Mouse (Mus musculus): ENCODE results near the gene Gbgt1. TPM values are rescaled to one million over a fixed set of nuclear protein-coding genes. Genes with fewer than 3 reads are reported as not detected.

Gene Gbgt1
- polyA plus RNA-seq, 1 experiment = not detected

DNA sequence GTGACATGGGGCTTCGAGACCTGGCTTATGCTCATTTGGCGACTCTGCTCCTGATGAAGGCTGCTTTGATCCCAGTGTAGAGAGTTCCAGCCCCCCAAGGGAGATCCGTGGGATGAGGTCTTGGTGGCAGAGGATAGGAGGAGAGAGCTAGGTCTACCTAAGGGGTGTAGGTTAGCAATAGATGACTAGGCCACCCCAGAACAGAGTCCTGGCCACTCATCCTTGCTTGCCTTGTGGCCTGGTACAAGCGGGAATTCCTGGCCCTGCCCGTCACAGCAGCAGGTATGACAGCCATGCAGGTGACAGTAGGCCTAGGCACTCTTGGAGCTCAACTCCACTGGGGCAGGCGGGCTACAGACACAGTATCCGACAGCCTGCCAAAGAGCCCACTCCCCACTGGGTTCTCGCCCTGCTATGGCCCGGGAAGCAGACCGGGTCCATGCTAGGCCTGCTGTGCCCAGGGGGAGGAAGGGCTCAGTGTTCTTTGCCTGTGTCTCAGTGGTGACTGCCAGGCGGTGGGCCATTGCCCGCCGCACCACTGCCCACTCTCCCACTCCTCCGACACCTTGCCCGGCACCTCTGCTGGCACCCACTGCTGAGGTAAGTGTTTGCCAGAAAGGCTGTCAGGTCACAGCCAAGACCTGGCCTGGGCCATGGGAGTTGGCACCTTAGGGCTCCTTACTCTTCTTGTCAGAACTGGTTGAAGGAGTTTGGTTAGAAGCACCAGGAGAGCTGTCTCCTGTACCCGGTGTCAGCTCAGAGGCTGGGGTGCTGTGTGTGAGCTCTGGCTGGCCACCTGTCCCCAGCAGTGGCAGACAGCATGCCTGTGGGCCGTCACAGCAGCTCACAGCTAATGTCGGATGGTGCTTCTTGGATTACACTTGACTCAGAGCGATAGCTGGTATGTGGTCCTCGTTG is 31.0 kb downstream of the Gbgt1 start:
- H3K79me2 ChIP-seq (ENCODE audit: control insufficient read depth, insufficient read depth) = no peaks in the 10 kb centered on the region
- no peak overlapping the region for H3ac ChIP-seq (ENCODE audit: control insufficient read depth, insufficient read length)
- no peak overlapping the region for H3K4me3 ChIP-seq
- H3K4me2 ChIP-seq (ENCODE audit: low read depth) = peak overlapping the region; percentile 26
- H3K36me3 ChIP-seq (ENCODE audit: control insufficient read depth, insufficient read depth) = no peaks in the 10 kb centered on the region
- H3K27me3 ChIP-seq (ENCODE audit: control insufficient read depth, insufficient read depth, insufficient read length) = no peaks in the 10 kb centered on the region
- no peak for TF ChIP-seq SRF (IDR thresholded peaks at IDR 0.05; ENCODE audit: control insufficient read depth, insufficient read length, low read depth)
- peak in 2 of 3 experiments; percentile 93 to 99 for TF ChIP-seq MYOD1 (IDR thresholded peaks at IDR 0.05; ENCODE audit: control insufficient read depth in 1 of 3, insufficient read length in 2 of 3, low read depth in 2 of 3)
- TF ChIP-seq TCF12 (IDR thresholded peaks at IDR 0.05; ENCODE audit: insufficient read depth, poor library complexity, severe bottlenecking) = no peak
- peak; percentile 5 to 95 (median 88) for TF ChIP-seq MYOG (IDR thresholded peaks at IDR 0.05; ENCODE audit: control insufficient read depth in 1 of 3, insufficient read depth in 1 of 3, insufficient read length in 2 of 3, low read depth in 2 of 3)
- TF ChIP-seq TCF3 (IDR thresholded peaks at IDR 0.05; ENCODE audit: insufficient read length, low read depth) = peak; percentile 55
- TF ChIP-seq POLR2A (IDR thresholded peaks at IDR 0.05; ENCODE audit: insufficient read length, low read depth) = no peak
- no peak for TF ChIP-seq REST (IDR thresholded peaks at IDR 0.05; ENCODE audit: insufficient read depth, insufficient read length)
- no peak for TF ChIP-seq E2F4 (IDR thresholded peaks at IDR 0.05; ENCODE audit: insufficient read depth)
- no peak for TF ChIP-seq CEBPB (IDR thresholded peaks at IDR 0.05; ENCODE audit: insufficient read depth, poor library complexity, severe bottlenecking)
- TF ChIP-seq USF1 (IDR thresholded peaks at IDR 0.05; ENCODE audit: low read depth) = no peak
- no peak for TF ChIP-seq POLR2AphosphoS2 (IDR thresholded peaks at IDR 0.05; ENCODE audit: insufficient read length, low read depth)

DNA sequence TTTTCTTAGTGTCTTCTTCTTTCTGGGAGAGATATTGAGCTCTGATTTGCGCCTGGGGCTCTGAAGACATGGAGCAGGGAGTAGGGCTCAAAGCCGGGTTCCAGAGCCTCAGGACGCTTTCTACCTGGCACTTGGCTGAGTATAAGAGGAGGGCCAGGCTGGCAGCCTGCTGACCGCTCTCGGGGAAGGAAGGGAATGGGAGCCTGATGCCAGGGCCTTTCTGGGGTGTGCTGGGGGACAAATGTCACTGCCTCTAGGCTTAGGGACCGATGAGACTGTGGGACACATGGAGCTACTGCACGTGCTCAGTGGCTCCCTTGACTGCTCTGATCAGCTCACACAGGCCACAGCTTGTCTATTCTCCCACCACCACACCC is 31.7 kb downstream of the Gbgt1 start:
- Histone ChIP-seq H3K36me3 (ENCODE audit: control insufficient read depth, insufficient read depth) (no peaks in the 10 kb centered on the region), H3K4me2 (ENCODE audit: low read depth) (no peak overlapping the region), H3K4me3 (no peak overlapping the region), H3K79me2 (ENCODE audit: control insufficient read depth, insufficient read depth) (no peaks in the 10 kb centered on the region), H3K27me3 (ENCODE audit: control insufficient read depth, insufficient read depth, insufficient read length) (no peaks in the 10 kb centered on the region), H3ac (ENCODE audit: control insufficient read depth, insufficient read length) (no peak overlapping the region)
- no peak for TF ChIP-seq SRF (IDR thresholded peaks at IDR 0.05; ENCODE audit: control insufficient read depth, insufficient read length, low read depth)
- TF ChIP-seq MYOD1 (IDR thresholded peaks at IDR 0.05; ENCODE audit: control insufficient read depth in 1 of 3, insufficient read length in 2 of 3, low read depth in 2 of 3) = no peak
- TF ChIP-seq MAX (IDR thresholded peaks at IDR 0.05; ENCODE audit: low read depth) = no peak
- no peak for TF ChIP-seq REST (IDR thresholded peaks at IDR 0.05; ENCODE audit: insufficient read depth, insufficient read length)
- no peak for TF ChIP-seq E2F4 (IDR thresholded peaks at IDR 0.05; ENCODE audit: insufficient read depth)
- no peak for TF ChIP-seq USF1 (IDR thresholded peaks at IDR 0.05; ENCODE audit: low read depth)
- no peak for TF ChIP-seq TCF12 (IDR thresholded peaks at IDR 0.05; ENCODE audit: insufficient read depth, poor library complexity, severe bottlenecking)
- TF ChIP-seq MYOG (IDR thresholded peaks at IDR 0.05; ENCODE audit: control insufficient read depth in 1 of 3, insufficient read depth in 1 of 3, insufficient read length in 2 of 3, low read depth in 2 of 3) = no peak
- TF ChIP-seq TCF3 (IDR thresholded peaks at IDR 0.05; ENCODE audit: insufficient read length, low read depth) = no peak
- TF ChIP-seq CEBPB (IDR thresholded peaks at IDR 0.05; ENCODE audit: insufficient read depth, poor library complexity, severe bottlenecking) = no peak
- TF ChIP-seq POLR2AphosphoS2 (IDR thresholded peaks at IDR 0.05; ENCODE audit: insufficient read length, low read depth) = no peak
- no peak for TF ChIP-seq POLR2A (IDR thresholded peaks at IDR 0.05; ENCODE audit: insufficient read length, low read depth)

DNA sequence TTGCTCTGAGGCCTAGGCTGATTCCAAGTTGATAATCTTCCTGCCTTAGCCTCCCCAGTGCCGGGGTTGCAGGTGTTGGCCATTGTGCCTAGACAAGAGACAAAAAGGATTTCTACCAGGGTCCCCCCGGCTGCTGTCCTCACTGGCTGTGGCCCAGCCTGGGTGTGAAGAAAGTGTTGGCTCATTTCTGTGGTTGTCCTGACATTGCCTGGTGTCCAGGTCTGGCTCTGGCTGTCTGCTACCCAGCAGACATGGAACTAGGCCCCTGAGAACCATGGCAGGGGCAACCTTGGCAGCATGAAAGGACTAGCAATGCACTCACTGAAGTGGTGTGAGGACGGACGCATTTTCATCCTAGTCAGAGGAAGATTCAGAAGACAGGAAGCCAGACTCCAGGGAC is 33.2 kb downstream of the Gbgt1 start:
- H3K27me3 ChIP-seq (ENCODE audit: control insufficient read depth, insufficient read depth, insufficient read length) = no peaks in the 10 kb centered on the region
- H3K4me3 ChIP-seq = no peak overlapping the region
- H3K79me2 ChIP-seq (ENCODE audit: control insufficient read depth, insufficient read depth) = no peaks in the 10 kb centered on the region
- TF ChIP-seq MYOG (IDR thresholded peaks at IDR 0.05; ENCODE audit: control insufficient read depth in 1 of 3, insufficient read depth in 1 of 3, insufficient read length in 2 of 3, low read depth in 2 of 3) = no peak
- TF ChIP-seq CEBPB (IDR thresholded peaks at IDR 0.05; ENCODE audit: insufficient read depth, poor library complexity, severe bottlenecking) = no peak
- TF ChIP-seq SRF (IDR thresholded peaks at IDR 0.05; ENCODE audit: control insufficient read depth, insufficient read length, low read depth) = no peak
- no peak for TF ChIP-seq E2F4 (IDR thresholded peaks at IDR 0.05; ENCODE audit: insufficient read depth)
- no peak for TF ChIP-seq USF1 (IDR thresholded peaks at IDR 0.05; ENCODE audit: low read depth)
- no peak for TF ChIP-seq MAX (IDR thresholded peaks at IDR 0.05; ENCODE audit: low read depth)
- H3ac ChIP-seq (ENCODE audit: control insufficient read depth, insufficient read length) = no peak overlapping the region
- H3K36me3 ChIP-seq (ENCODE audit: control insufficient read depth, insufficient read depth) = no peaks in the 10 kb centered on the region
- no peak overlapping the region for H3K4me2 ChIP-seq (ENCODE audit: low read depth)

DNA sequence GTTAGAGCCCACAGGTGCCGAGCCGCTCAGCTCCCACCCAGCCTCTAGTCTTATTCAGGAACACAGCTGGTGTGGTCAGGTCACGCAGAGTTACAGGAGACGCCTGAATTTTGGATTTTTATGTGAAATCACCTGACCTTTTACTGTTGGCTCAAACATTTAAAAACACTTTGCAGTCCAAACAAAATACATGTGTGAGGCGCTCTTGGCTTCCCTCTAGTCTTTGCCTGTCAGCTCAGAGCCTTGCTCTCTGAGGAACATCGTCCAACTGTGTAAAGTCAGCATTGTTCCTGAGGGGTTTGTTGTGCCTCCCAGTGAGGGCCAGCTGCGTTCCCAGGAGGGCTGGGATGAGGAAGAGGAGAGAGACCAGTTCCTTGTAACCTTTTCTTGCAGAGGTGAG is 33.6 kb downstream of the Gbgt1 start:
- H3K4me3 ChIP-seq = no peak overlapping the region
- H3K36me3 ChIP-seq (ENCODE audit: control insufficient read depth, insufficient read depth) = no peaks in the 10 kb centered on the region
- TF ChIP-seq E2F4 (IDR thresholded peaks at IDR 0.05; ENCODE audit: insufficient read depth) (no peak), CEBPB (IDR thresholded peaks at IDR 0.05; ENCODE audit: insufficient read depth, poor library complexity, severe bottlenecking) (no peak), MYOD1 (IDR thresholded peaks at IDR 0.05; ENCODE audit: control insufficient read depth in 1 of 3, insufficient read length in 2 of 3, low read depth in 2 of 3) (no peak), MAX (IDR thresholded peaks at IDR 0.05; ENCODE audit: low read depth) (no peak), POLR2AphosphoS2 (IDR thresholded peaks at IDR 0.05; ENCODE audit: insufficient read length, low read depth) (no peak), TCF12 (IDR thresholded peaks at IDR 0.05; ENCODE audit: insufficient read depth, poor library complexity, severe bottlenecking) (no peak), TCF3 (IDR thresholded peaks at IDR 0.05; ENCODE audit: insufficient read length, low read depth) (no peak), SRF (IDR thresholded peaks at IDR 0.05; ENCODE audit: control insufficient read depth, insufficient read length, low read depth) (no peak), USF1 (IDR thresholded peaks at IDR 0.05; ENCODE audit: low read depth) (no peak), REST (IDR thresholded peaks at IDR 0.05; ENCODE audit: insufficient read depth, insufficient read length) (no peak), POLR2A (IDR thresholded peaks at IDR 0.05; ENCODE audit: insufficient read length, low read depth) (no peak), MYOG (IDR thresholded peaks at IDR 0.05; ENCODE audit: control insufficient read depth in 1 of 3, insufficient read depth in 1 of 3, insufficient read length in 2 of 3, low read depth in 2 of 3) (no peak)
- no peak overlapping the region for H3K4me2 ChIP-seq (ENCODE audit: low read depth)
- no peak overlapping the region for H3ac ChIP-seq (ENCODE audit: control insufficient read depth, insufficient read length)
- no peaks in the 10 kb centered on the region for H3K27me3 ChIP-seq (ENCODE audit: control insufficient read depth, insufficient read depth, insufficient read length)
- H3K79me2 ChIP-seq (ENCODE audit: control insufficient read depth, insufficient read depth) = no peaks in the 10 kb centered on the region
